Mouse (Mus musculus) thymus, postnatal 36 days (tissue): Measurements from ENCODE around the gene Zfp26.

Experiments used
- DNase-seq, 2 experiments: peaks; one replicate each; pipeline ENCODE4 v3.0.0; 2022; ENCODE audit warnings: mixed read lengths in 2 of 2

Zfp26 gene

GRCm38 (mm10) chr9:20459377-20460317 lies at the start of gene Zfp26:
Zfp26 (minus strand) TSS chr9:20460162.
- peak; percentile 77 to 79 for DNase-seq

GRCm38 (mm10) chr9:20509676-20510075 lies 49.7 kb upstream of the Zfp26 start:
- no peak for DNase-seq

- no peak for DNase-seq
These were observed 44.8 kb upstream of the Zfp26 start for GRCm38 (mm10) chr9:20504801-20505200.

- DNase-seq, result no peak
These were observed 33.3 kb upstream of the Zfp26 start for GRCm38 (mm10) chr9:20493281-20493680.

- peak; percentile 82 to 89 for DNase-seq
These were observed 32.7 kb upstream of the Zfp26 start, which contains the start of gene Zfp426 for GRCm38 (mm10) chr9:20492527-20493233. Zfp426 (minus strand) TSS chr9:20492746.

GRCm38 (mm10) chr9:20491858-20492526 lies 32.0 kb upstream of the Zfp26 start:
- DNase-seq, result no peak

GRCm38 (mm10) chr9:20489536-20489935 lies 29.6 kb upstream of the Zfp26 start:
- no peak for DNase-seq

- no peak for DNase-seq
These were observed 19.4 kb upstream of the Zfp26 start for GRCm38 (mm10) chr9:20479396-20479795.

GRCm38 (mm10) chr9:20476632-20477031 lies 16.7 kb upstream of the Zfp26 start:
- no peak for DNase-seq

GRCm38 (mm10) chr9:20466761-20467442 lies 6.9 kb upstream of the Zfp26 start:
- peak; percentile 30 to 44 for DNase-seq

- no peak for DNase-seq
These were observed 6.3 kb downstream of the Zfp26 start for GRCm38 (mm10) chr9:20453647-20454046.

GRCm38 (mm10) chr9:20451493-20451892 lies 8.5 kb downstream of the Zfp26 start:
- no peak for DNase-seq

GRCm38 (mm10) chr9:20443183-20443783 lies 16.7 kb downstream of the Zfp26 start:
- DNase-seq, result no peak

GRCm38 (mm10) chr9:20430004-20430403 lies 30.0 kb downstream of the Zfp26 start:
- DNase-seq, result no peak

- DNase-seq, result no peak
These were observed 48.5 kb downstream of the Zfp26 start for GRCm38 (mm10) chr9:20411460-20411859.

GRCm38 (mm10) chr9:20409319-20409718 lies 50.6 kb downstream of the Zfp26 start:
- DNase-seq, result no peak

GRCm38 (mm10) chr9:20385343-20385703 lies 74.6 kb downstream of the Zfp26 start:
- no peak for DNase-seq

- peak; percentile 89 to 93 for DNase-seq
These were observed 75.2 kb downstream of the Zfp26 start, which contains the start of gene Zfp560 for GRCm38 (mm10) chr9:20384532-20385342. Zfp560 (minus strand) TSS chr9:20385177.

- DNase-seq, result no peak
These were observed 76.3 kb downstream of the Zfp26 start for GRCm38 (mm10) chr9:20383659-20384058.
